Mouse (Mus musculus) embryonic fibroblast, embryonic 13.5 days (primary cell): ENCODE measurements around the gene Metrnl.

Source experiments
- CTCF ChIP-seq: IDR thresholded peaks from 2 replicates; pipeline ENCODE4 v1.5.1; 2011; ENCODE audit warnings: mild to moderate bottlenecking, control low read depth, low read length, moderate library complexity, borderline replicate concordance; ENCODE audit not compliant: insufficient read depth
- POLR2A ChIP-seq: IDR thresholded peaks from 2 replicates; pipeline ENCODE4 v1.6.1; 2011; ENCODE audit warnings: low read depth, mild to moderate bottlenecking, control low read depth, low read length, moderate library complexity

DNA sequence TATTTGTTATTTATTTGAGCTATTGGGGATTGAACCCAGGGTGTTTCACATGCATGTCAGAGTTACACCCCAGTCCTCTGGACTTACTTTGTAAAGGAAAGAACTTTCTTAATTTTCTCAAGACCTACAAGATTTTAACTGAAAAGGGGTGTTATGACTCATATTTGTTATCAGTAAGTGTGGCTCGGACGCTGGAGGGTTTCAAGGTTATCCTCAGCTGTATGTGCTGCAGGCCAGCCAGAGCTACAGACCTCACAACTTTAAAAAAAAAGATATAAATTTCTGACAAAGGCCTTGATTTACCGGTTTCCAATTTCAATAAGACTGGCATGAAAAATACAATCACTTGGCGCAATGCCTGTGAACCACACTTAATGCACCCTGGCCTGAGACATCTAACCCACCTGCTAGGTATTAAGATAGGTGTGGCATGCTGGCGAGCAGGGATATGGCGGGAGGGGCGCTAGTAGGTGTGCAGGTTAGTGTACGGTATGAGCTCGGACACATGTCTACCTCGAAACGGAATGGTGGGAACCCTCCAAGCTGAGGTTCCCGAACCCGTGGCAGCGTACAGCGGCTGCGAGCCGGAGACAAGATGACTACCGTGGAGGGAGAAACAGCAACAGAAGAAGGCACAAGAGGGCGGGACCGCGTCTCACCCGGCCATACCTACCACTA, 28.9 kb upstream of the Metrnl start:
- TF ChIP-seq CTCF (no peak), POLR2A (no peak)
